Mouse (Mus musculus): ENCODE results near the gene Asxl2.
"Not testable (repeated sequence)": the region's sequence is repeated elsewhere in the genome, so short reads cannot be mapped to it uniquely, and the experiment has no call there.

Gene Asxl2

DNA sequence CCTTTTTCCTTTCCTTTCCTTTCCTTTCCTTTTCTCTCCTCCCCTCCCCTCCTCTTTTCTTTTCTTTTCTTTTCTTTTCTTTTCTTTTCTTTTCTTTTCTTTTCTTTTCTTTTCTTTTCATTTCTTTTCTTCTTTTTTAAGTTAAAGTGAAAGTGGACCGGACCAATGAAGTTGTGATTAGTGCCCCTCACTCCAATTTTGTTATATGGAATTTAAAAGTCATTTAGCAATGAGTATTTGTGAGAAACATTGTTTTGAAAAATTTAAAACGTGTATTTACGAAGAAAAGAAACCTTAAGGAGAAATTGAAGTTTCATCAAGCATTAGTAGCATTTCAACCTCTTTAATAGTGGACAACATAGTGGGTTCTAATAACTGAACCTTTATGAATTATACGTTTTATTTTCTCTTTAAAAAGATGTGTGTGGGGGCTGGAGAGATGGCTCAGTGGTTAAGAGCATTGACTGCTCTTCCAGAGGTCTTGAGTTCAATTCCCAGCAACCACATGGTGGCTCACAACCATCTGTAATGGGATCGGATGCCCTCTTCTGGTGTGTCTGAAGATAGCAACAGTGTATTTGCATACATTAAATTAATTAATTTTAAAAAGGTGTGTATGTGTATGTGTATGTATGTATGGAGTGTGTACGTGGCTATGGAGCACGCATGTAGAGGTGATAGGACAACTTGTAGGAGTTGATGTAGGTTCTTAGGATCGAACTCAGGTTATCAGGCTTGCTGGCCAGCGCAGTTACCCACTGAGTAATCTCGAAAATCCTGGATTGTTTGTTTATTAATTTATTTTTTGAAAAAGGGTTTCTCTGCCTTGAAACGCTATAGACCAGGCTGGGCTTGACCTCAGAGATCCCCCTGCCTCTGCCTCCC, 1.5 kb downstream of the Asxl2 start:
- DNase-seq (ENCODE audit: low spot score in 2 of 2) = no peak

DNA sequence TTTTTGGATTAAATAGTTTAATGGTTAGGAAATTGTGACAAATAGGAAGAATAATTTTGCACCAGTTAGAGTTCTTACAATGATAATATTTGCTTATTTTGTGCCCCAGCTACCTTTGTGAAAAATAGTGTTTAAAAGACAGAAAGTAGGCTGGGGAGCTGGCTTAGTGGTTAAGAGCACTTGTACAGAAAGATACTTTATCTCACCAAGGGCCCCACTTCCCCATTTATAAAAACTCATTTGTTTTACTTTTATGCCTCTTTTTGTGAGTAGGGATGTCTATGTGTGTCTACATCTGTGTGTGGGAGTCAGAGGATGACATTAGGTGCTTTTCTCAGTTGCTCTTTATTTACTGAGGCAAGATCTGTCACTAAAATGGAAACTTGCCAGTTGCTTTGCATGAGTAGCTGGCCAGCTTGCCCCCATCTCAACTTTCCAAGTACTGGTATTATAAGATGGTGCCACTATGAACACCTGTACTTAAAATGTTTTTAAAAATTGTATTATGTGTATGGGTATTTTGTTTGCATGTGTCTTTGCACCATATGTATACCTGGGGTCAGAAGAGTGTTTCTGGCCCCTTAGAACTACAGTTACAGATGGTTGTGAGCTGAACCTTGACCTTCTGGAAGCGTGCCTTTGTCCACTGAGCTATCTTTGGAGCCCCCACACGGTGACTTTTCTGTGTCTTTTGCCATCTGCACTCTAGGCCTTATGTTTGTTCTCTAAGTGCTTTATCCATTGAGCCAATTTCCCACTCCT, 3.2 kb downstream of the Asxl2 start:
- no peak for DNase-seq (ENCODE audit: low spot score in 2 of 2)

DNA sequence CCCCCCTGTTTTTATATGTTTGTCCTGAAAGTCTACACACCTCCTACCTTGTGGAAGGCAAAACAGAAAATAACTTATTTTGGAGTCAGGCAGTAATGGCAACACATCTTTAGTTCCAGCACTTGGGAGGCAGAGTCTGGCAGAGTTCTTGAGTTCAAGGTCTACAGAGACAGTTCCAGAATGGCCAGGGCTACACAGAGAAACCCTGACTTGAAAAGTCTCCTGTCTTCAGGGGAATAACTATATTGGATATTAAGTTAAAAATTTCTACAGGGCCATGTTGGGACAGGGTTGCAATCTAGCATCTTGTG, 3.7 kb downstream of the Asxl2 start:
- no peak for DNase-seq (ENCODE audit: low spot score in 2 of 2)

DNA sequence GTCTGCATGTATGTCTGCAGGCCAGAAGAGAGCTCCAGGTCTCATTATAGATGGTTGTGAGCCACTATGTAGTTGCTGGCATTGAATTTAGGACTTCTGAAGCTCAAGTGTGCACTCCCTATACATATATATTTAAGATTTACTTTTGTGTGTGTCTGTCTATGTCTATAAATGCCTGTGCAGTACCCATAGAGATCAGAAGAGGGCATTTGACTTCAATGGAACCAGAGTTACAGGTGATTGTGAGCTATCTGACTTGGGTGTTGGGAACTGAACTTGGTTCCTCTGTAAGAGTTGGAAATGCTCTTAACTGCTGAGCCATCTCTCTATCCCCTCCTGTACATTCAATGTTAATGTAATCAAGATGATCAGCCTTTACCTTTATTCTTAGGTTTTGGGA, 4.3 kb downstream of the Asxl2 start:
- no peak for DNase-seq (ENCODE audit: low spot score in 2 of 2)

DNA sequence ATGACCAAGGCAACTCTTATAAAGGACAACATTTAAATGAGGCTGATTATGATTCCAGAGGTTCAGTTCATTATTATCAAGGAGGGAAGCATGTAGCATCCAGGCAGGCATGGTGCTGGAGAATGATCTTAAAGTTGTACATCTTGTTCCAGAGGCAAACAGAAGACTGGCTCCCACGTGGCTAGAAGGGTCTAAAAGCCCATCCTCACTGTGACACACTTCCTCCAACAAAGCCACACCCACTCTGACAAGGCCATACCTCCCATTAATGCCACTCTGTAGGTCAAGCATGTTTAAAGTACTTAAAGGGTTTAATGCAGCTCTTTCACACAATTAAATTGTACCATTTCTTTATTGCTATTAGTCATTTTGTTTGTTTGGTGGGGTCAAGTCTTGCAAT, 7.1 kb downstream of the Asxl2 start:
- no peak for DNase-seq (ENCODE audit: low spot score in 2 of 2)

DNA sequence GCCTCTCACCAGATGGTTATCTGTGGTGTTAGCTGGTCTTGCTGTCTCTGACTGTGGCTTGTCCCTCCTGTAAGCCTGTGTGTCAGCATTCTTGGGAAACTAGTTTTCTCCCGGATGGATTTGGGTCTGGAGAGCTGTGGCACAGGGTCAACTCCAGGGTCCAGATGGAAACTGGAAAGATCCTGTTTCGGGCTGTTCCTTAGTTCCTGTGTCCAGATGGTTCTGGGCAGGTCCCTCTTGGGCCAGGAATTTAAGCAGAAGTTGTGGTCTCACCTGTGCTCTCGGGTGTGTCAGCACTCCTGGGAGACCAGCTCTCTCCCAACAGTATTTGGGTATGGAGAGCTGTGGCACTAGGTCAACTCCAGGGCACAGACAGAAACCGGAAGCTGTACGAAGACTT, 9.8 kb downstream of the Asxl2 start:
- no peak for DNase-seq (ENCODE audit: low spot score in 2 of 2)

DNA sequence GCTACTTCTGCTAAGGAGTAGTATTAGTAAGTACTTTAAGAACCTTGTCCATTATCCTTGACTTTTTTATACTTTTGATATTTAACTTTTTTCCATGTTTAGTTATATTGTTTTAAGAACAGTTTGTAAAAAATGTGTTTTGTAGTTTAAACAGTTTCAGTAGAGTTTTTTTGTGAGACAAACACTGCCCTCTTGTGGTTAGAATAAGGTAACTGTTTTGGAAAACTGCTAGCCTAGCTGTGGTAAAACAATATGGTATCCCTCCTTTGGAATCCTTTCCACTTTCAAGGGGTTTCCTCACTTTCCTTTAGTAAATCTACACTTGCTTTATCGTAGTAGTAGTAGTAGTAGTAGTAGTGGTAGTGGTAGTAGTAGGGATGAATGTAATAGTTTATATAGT, 11.2 kb downstream of the Asxl2 start:
- DNase-seq (ENCODE audit: low spot score in 2 of 2) = no peak

DNA sequence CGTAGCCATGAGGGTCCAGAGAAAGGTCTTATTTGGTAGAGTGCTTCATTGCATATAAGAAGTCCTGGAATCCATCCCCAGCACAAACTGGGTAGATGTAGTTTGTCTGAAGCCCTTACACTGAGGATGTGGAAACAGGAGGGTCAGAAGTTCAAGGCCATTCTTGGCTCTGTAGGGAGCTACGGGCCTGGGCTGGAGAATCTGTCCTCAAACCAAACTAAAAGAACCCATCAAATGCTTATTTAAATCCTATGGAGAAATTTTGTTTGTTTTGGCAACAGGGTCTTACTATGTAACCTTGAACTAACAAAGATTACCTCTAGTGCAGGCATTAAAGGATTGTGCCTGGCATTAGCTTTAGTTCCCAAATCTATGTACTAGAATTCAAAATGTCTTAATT, 14.3 kb downstream of the Asxl2 start:
- no peak for DNase-seq (ENCODE audit: low spot score in 2 of 2)

DNA sequence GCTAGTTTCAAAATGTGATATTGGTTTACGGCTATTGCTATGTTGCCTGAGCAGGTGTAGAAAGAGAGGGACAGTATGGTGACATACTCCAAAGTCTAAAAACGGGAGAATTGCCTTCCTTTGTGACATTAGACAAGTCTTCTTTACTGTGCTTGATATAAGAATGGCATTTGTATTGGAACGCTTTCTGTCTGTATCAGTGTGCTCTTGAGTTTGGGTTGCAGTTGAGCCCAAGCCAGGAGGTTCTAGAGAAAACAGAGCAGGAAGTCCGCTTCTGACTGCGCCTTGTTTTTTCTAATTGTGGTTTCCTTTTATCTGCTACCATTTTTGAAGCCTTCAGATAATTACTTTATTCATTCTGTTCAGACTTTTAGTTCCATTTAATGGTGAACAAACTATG, 14.7 kb downstream of the Asxl2 start:
- no peak for DNase-seq (ENCODE audit: low spot score in 2 of 2)

DNA sequence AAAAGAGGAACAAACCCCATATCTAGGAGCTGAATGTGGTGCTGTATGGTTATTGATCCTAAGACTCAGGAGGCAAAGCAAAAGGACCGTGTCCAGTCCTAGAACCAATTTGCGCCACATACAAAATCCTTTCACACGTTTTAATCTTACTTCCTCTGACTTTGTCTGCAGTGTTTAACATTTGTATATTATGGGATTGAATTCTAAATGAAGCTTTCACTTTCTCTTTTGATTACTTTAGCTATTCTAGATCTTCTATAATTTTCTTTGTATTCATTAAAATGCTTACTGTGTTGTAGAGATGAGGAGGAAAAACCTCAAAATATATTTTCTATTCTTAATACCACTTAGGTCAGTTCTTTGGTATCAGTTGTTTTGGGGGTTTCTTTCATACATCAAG, 26.9 kb downstream of the Asxl2 start:
- DNase-seq (ENCODE audit: low spot score in 2 of 2) = no peak

DNA sequence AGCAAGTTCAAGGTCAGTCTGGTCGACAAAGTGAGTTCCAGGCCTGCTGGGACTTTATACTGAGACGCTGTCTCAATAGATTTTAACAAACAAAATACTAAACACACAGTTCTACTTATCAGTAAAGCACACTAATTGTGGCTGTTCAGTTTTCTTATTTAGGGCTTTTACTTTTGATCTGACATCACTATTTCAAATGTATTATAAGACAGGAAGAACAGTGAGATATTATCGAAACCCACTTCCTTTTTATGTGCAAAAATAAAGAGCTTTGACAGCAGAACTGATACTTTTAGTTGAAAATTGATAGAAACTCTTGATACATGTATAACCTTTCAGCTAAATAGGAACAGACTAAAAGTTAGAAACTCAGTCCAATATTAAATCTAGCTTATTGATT, 36.4 kb downstream of the Asxl2 start:
- DNase-seq (ENCODE audit: low spot score in 2 of 2) = no peak

DNA sequence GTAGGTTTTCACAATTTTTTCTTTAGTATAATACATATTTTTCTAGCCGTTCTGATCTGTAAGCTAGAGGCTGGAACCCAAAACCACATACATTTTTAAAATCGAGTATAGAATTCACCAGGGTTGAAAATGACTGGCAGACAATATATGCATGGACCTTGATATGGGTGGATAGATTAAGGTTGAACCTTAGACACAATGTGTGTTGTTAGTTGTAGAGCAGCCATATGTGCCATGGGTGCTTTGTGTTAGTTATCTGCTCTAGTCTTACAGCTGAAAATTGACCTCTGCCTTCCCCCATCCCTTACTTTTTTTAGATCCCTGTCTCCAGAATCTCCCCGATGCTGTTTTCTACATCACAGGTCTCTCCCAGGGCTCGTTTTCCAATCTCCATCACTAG, 73.0 kb downstream of the Asxl2 start:
- DNase-seq (ENCODE audit: low spot score in 2 of 2) = no peak

DNA sequence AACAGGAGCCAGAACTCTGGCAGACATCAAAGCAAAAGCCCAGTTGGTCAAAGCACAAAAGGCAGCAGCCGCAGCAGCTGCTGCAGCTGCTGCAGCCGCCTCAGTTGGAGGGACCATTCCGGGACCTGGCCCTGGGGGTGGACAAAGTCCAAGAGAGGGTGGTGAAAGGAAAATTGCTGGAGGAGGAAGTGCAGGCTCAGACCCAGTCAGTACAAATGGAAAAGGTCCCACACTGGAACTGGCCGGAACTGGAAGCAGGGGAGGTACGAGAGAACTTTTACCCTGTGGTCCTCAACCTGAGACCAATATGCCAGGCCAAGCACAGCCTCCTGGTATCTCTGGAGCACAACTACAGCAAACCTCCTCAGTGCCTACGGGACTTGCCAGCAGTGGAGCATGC, 73.4 kb downstream of the Asxl2 start:
- DNase-seq (ENCODE audit: low spot score in 2 of 2) = no peak

DNA sequence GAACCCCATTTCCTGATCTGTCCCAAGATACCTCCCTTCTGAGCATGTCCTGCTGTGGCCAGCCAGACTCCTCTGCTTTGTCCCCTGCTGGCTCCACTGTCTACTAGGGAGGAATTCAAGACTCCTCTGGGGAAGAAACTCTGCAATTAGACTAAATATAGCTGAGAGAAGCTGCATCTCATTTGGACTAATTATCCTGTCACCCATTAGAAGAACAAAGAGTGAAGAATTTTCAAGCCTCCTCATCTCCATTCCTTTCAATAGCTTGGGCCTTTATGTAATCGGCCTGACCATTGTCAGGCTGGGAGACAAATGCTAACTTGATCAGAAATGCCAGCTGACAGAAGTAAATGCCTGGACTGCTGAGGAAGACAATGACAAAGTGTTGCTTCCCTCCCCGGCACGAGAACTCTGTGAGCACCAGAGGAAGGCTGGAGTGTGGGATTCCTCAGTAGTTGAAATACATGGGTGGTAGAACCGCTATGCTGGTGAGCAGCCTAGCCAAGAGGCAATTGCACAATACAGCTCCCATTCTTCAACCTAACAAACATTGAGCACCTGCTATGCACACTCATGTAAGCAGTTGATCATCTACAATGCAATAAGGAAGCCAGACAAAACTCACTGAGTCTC, 92.1 kb downstream of the Asxl2 start:
- DNase-seq (ENCODE audit: low spot score in 2 of 2) = no peak

DNA sequence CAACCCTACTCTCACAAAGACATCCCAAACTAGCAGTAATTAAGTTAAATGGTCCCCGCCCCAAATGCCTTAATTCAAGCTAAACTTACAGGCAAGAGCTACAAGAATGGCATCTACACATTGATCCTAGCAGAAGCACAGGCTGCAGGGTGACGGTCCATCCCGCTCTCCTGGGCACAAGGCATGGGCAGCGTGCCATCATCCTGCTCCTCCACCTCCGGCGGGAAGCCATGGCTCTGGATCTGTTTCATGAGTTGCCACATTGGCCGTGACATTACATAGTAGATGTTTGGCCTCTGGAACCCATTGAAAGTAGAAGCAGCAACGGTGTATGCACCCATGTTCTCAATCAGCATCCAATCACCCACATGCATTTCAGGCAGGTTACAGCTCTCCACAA, 95.1 kb downstream of the Asxl2 start:
- DNase-seq (ENCODE audit: low spot score in 2 of 2) = not testable (repeated sequence)

DNA sequence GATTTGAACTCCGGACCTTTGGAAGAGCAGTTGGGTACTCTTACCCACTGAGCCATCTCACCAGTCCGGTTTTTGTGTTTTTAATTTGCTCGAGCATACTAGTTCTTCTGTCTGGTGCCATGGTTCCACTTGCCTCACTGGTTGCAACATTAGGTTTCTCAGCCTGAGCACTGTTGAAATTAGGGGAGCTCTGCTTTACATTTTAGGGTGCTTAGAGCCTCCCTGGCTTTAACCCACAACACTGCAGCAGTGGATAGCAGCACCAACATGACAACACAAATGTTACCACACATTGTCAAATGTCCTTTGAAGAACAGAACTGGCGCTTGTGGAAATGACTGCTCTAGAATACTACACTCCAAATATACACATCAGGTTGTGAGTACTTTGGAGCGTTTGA, 98.9 kb downstream of the Asxl2 start:
- DNase-seq (ENCODE audit: low spot score in 2 of 2) = no peak

DNA sequence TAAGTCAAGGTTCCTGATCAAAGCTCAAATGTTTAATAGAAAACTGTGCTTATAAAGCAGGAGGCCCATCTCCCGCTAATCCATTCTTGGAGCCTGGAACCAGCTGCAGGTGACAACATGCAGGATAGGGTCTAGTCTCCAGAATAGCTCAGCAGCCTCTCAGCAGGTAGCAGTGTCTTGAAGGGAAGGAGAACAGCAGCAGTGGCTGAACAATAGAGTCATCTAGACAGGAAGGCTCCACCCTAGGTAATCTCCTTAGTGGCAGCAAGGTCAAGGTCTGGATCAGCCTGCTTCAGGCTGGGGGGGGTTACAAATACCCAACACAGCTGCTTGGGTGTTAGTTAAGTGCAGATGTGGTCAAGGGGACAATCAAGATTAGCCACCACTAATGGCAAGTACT, 108.8 kb downstream of the Asxl2 start:
- not testable (repeated sequence) for DNase-seq (ENCODE audit: low spot score in 2 of 2)

DNA sequence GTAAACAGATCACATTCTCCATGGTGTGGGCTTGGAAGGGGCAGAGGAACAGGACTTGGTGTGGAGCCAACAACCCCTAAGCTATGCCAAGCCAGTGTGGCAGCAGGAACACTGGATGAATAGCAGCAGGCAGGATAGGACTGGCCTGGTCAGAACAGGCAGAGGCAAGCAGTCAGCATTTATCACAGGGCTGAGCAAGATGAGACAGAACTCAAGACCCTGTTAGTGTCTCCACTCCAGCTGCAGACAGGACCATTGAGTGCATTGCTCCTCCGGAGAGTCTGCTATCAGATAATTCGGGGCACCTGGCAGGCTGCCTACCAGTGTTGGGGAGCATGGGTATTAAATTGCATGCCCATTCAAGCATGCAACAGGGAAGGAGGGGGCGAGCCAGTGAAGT, 111.0 kb downstream of the Asxl2 start:
- DNase-seq (ENCODE audit: low spot score in 2 of 2) = no peak

DNA sequence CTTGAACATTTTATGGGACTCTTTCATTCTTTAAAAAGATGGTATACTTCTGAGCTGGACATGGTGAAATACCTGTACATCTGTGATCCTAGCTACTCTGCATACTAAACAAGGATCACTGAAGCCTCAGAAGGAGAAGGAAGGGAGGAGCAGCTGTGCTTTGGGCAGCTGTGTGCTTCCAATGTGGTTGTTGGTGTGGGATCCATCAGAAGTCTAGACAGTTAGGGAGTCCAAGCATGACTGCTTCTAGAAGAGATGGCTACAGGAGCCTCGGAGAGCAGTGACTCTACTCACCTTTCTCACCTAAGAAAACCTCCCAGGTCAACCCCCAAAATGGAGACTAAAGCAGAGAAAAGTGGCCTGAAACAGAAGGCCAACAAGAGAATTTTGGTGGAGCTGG, 111.4 kb downstream of the Asxl2 start:
- DNase-seq (ENCODE audit: low spot score in 2 of 2) = no peak

DNA sequence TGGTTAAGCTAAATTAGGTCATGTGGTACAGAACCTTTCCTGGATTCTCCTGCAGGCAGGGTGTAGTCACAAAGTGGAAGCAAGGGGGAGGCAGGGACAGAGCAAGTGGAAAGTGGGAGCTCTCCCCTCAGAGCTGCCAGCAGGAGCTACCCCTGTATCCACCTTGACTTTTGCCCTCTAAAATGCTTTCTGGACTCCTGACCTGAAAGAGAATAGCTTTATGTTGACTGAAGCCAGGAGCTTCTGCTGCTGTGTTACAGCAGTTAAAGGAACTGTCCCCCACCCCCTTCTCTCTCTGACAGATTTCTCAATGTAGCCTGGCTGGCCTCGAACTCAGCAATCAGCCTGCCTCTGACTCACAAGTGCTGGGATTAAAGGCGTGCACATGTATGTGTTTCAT, 112.9 kb downstream of the Asxl2 start:
- no peak for DNase-seq (ENCODE audit: low spot score in 2 of 2)

DNA sequence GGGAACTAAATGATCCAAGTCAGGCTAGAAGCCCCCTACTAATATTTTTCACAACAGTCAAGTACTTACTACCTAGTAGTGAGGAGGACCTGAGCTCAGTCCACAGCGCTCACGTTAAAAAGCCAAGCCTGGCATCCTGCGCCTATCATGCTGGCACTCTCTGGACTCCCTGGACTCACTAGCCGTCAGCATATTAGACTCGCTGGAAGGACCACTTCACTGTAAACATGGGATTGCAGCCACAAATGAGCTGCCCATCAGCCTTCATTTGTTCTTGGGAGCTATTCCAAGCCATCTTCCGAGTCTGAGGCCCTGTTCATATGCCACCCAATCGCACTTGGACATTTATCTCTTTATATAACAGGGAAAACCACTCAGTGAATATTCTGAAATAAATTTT, 114.2 kb downstream of the Asxl2 start:
- DNase-seq (ENCODE audit: low spot score in 2 of 2) = no peak

DNA sequence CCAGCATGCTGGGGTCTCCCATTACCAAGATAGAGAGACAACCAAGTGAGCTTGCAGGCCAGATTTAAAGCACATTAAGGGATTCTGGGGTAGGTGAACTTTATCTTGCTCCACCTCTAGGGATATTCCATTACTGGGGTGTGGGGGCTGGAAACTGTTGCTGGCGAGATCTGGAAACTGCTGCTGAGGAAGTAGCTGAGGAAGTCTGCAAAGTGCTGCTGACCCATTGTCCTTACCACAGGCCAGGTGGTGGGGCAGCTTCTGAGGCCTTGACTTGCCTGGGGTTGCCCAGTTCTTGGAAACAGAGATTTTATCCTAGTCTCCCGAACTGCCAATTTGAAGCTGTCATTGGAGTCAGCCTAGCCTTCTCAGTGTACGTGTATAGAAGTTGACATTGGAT, 118.8 kb downstream of the Asxl2 start:
- DNase-seq (ENCODE audit: low spot score in 2 of 2) = no peak

DNA sequence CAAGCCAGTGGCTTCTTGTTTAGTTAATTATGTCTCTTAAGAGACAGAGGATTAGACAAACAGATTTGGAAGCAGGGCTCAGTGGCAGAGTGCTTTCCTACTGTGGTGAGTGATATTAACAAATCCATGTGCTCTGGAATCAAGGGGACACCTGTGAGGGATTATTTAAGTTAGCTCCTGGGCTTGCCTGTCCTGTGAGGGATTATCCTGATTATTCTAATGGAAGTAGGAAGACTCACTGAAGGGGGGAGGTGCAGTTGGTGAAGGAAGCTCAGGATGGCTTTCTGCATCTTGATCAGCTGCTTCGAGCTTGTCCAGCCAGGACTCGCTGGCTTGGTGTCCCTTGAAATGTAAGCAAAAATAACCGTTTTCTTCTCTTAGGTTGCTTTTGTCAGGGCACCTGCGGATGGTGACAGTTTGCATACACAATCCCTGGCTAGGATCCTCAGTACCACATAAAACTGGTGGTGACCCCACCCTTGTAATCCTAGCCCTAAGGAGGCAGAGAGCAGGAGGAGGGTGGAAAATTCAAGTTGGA, 119.5 kb downstream of the Asxl2 start:
- no peak for DNase-seq (ENCODE audit: low spot score in 2 of 2)
